Mouse (Mus musculus): ENCODE data around the gene Upf3a. TPM values are rescaled to one million over a fixed set of nuclear protein-coding genes. Genes with fewer than 3 reads are reported as not detected.
A peak's percentile ranks its signal among the peaks of the same experiment; 100 is the strongest.
"Not testable (repeated sequence)": the region's sequence is repeated elsewhere in the genome, so short reads cannot be mapped to it uniquely, and the experiment has no call there.

The Upf3a gene
- 43.4 and 47.0 TPM in 2 replicates for polyA plus RNA-seq (2015; fragmentation: Nextera tagmentation; extraction: Ambion mirVana)

GRCm38 (mm10) chr8:13785250-13785763 is at the start of gene Upf3a:
Upf3a (plus strand) TSS chr8:13785615.
- under 1% methylated on average over 47 of the region's 47 CpGs for WGBS
- Histone ChIP-seq H3K4me1 (peaks cover 19% of the 10 kb centered on the region), H3K9ac (peak within 1 kb of the TSS; percentile 90), H3K27ac (peak within 1 kb of the TSS; percentile 97), H3K4me3 (peak within 1 kb of the TSS; percentile 66), H3K36me3 (peaks cover 45% of the 10 kb centered on the region), H3K9me3 (no peaks in the 10 kb centered on the region), H3K27me3 (no peaks in the 10 kb centered on the region), H3K4me2 (replicated peaks) (peak within 1 kb of the TSS; percentile 81)
- ATAC-seq (ENCODE audit: low FRiP score, low read depth): peak; percentile 94

- Histone ChIP-seq H3K9ac (no peak overlapping the region), H3K9me3 (no peaks in the 10 kb centered on the region), H3K36me3 (no peaks in the 10 kb centered on the region), H3K4me3 (no peak overlapping the region), H3K4me2 (replicated peaks) (no peak overlapping the region), H3K4me1 (0 out of 2 replicates have a peak, but pooled peaks cover 7% of the 10 kb centered on the region), H3K27me3 (no peaks in the 10 kb centered on the region), H3K27ac (no peak overlapping the region)
- 29% methylated on average over 6 of the region's 6 CpGs for WGBS
- ATAC-seq (ENCODE audit: low FRiP score, low read depth): no peak
Measured at GRCm38 (mm10) chr8:13740323-13740770, 45.1 kb upstream of the Upf3a start.

GRCm38 (mm10) chr8:13740817-13741613 is 44.4 kb upstream of the Upf3a start:
- H3K36me3 ChIP-seq: no peaks in the 10 kb centered on the region
- H3K4me2 ChIP-seq (replicated peaks): no peak overlapping the region
- H3K9me3 ChIP-seq: no peaks in the 10 kb centered on the region
- H3K27me3 ChIP-seq: no peaks in the 10 kb centered on the region
- no peak overlapping the region for H3K4me3 ChIP-seq
- WGBS: 74% methylated on average over 7 of the region's 7 CpGs
- no peak overlapping the region for H3K9ac ChIP-seq
- no peak overlapping the region for H3K27ac ChIP-seq
- ATAC-seq (ENCODE audit: low FRiP score, low read depth): no peak
- 0 out of 2 replicates have a peak, but pooled peaks cover 7% of the 10 kb centered on the region for H3K4me1 ChIP-seq

GRCm38 (mm10) chr8:13746212-13746611 is 39.2 kb upstream of the Upf3a start:
- H3K27ac ChIP-seq; H3K9ac ChIP-seq; H3K4me3 ChIP-seq; ATAC-seq (ENCODE audit: low FRiP score, low read depth); H3K4me2 ChIP-seq (replicated peaks); H3K36me3 ChIP-seq; H3K4me1 ChIP-seq; H3K9me3 ChIP-seq; H3K27me3 ChIP-seq: not testable (repeated sequence)
- 95% methylated on average over 6 of the region's 6 CpGs for WGBS

GRCm38 (mm10) chr8:13747626-13748025 is 37.8 kb upstream of the Upf3a start:
- ATAC-seq (ENCODE audit: low FRiP score, low read depth): no peak
- Histone ChIP-seq H3K9ac (no peak overlapping the region), H3K27ac (no peak overlapping the region)

GRCm38 (mm10) chr8:13753680-13754079 is 31.7 kb upstream of the Upf3a start:
- no peak overlapping the region for H3K27ac ChIP-seq
- ATAC-seq (ENCODE audit: low FRiP score, low read depth): no peak
- no peak overlapping the region for H3K4me3 ChIP-seq
- WGBS: 22% methylated on average over 2 of the region's 2 CpGs
- no peaks in the 10 kb centered on the region for H3K27me3 ChIP-seq
- no peak overlapping the region for H3K9ac ChIP-seq
- no peaks in the 10 kb centered on the region for H3K36me3 ChIP-seq
- H3K9me3 ChIP-seq: no peaks in the 10 kb centered on the region
- peaks cover 7% of the 10 kb centered on the region for H3K4me1 ChIP-seq
- H3K4me2 ChIP-seq (replicated peaks): no peak overlapping the region

More at GRCm38 (mm10) chr8:13747626-13748025, 37.8 kb upstream of the Upf3a start:
- Histone ChIP-seq H3K4me1 (peaks cover 6% of the 10 kb centered on the region), H3K36me3 (no peaks in the 10 kb centered on the region), H3K4me2 (replicated peaks) (no peak overlapping the region), H3K4me3 (no peak overlapping the region), H3K27me3 (no peaks in the 10 kb centered on the region), H3K9me3 (no peaks in the 10 kb centered on the region)
- 7% methylated on average over 3 of the region's 3 CpGs for WGBS

GRCm38 (mm10) chr8:13756480-13756879 is 28.9 kb upstream of the Upf3a start:
- Histone ChIP-seq H3K4me1 (peaks cover 16% of the 10 kb centered on the region), H3K36me3 (peaks cover 15% of the 10 kb centered on the region), H3K27ac (no peak overlapping the region), H3K27me3 (no peaks in the 10 kb centered on the region), H3K4me3 (no peak overlapping the region), H3K9me3 (no peaks in the 10 kb centered on the region), H3K4me2 (replicated peaks) (0 out of 2 replicates have a peak overlapping the region, but pooled peaks have one; percentile 7), H3K9ac (no peak overlapping the region)
- WGBS: 67% methylated on average over 7 of the region's 7 CpGs
- ATAC-seq (ENCODE audit: low FRiP score, low read depth): no peak

GRCm38 (mm10) chr8:13756982-13757804 is 28.2 kb upstream of the Upf3a start, which contains the start of gene Cdc16:
Cdc16 (plus strand) TSS chr8:13757676.
- Histone ChIP-seq H3K9me3 (no peaks in the 10 kb centered on the region), H3K27ac (peak within 1 kb of the TSS; percentile 80), H3K4me1 (peaks cover 16% of the 10 kb centered on the region), H3K4me3 (peak within 1 kb of the TSS; percentile 98), H3K27me3 (no peaks in the 10 kb centered on the region), H3K4me2 (replicated peaks) (peak within 1 kb of the TSS; percentile 87), H3K36me3 (peaks cover 20% of the 10 kb centered on the region), H3K9ac (peak within 1 kb of the TSS; percentile 96)
- ATAC-seq (ENCODE audit: low FRiP score, low read depth): peak; percentile 95
- 8% methylated on average over 40 of the region's 40 CpGs for WGBS

GRCm38 (mm10) chr8:13757805-13758727 is 27.3 kb upstream of the Upf3a start:
- peak; percentile 58; the same call in 1 of the 2 replicates for ATAC-seq (ENCODE audit: low FRiP score, low read depth)
- Histone ChIP-seq H3K27me3 (no peaks in the 10 kb centered on the region), H3K9me3 (no peaks in the 10 kb centered on the region), H3K36me3 (peaks cover 29% of the 10 kb centered on the region), H3K4me1 (peaks cover 16% of the 10 kb centered on the region), H3K27ac (peak overlapping the region; percentile 80), H3K9ac (peak overlapping the region; percentile 96), H3K4me3 (peak overlapping the region; percentile 98), H3K4me2 (replicated peaks) (peak overlapping the region; percentile 87)
- WGBS: under 1% methylated on average over 38 of the region's 38 CpGs

GRCm38 (mm10) chr8:13769206-13769605 is 16.2 kb upstream of the Upf3a start:
- WGBS: 89% methylated on average over 11 of the region's 11 CpGs
- Histone ChIP-seq H3K4me2 (replicated peaks) (no peak overlapping the region), H3K9me3 (no peaks in the 10 kb centered on the region), H3K27ac (no peak overlapping the region), H3K9ac (no peak overlapping the region), H3K36me3 (peaks cover 88% of the 10 kb centered on the region), H3K4me1 (no peaks in the 10 kb centered on the region), H3K27me3 (no peaks in the 10 kb centered on the region), H3K4me3 (no peak overlapping the region)
- ATAC-seq (ENCODE audit: low FRiP score, low read depth): no peak

GRCm38 (mm10) chr8:13780536-13780935 is 4.9 kb upstream of the Upf3a start:
- Histone ChIP-seq H3K27ac (no peak overlapping the region), H3K4me3 (no peak overlapping the region), H3K36me3 (peaks cover 59% of the 10 kb centered on the region), H3K4me1 (peaks cover 10% of the 10 kb centered on the region; the same call in 1 of the 2 replicates), H3K9ac (no peak overlapping the region), H3K27me3 (no peaks in the 10 kb centered on the region), H3K9me3 (no peaks in the 10 kb centered on the region), H3K4me2 (replicated peaks) (no peak overlapping the region)
- WGBS: 85% methylated on average over 3 of the region's 3 CpGs
- ATAC-seq (ENCODE audit: low FRiP score, low read depth): no peak
